ENCODE assay signal across 9 mouse cellular contexts in genomic region chr16:6479616-6480410, GRCm38 (mm10).
DNase-seq lines count a peak whose midpoint lies in the region; ATAC-seq and TF ChIP-seq lines count a peak whose summit lies in the region.
"Had no signal": no experiment of that assay in that cellular context is flagged by ENCODE, and none has a peak within 500 bp of the region (broad histone marks: within the 10 kb centered on the region; RNA-seq: fewer than 3 reads in every experiment).

No protein-coding gene starts in this region.

- H3K27me3 ChIP-seq in embryonic facial prominence, embryonic 10.5 days (replicated peaks; ENCODE audit: low read depth, poor library complexity, severe bottlenecking), result no peaks in the 10 kb centered on the region
- H3K27me3 ChIP-seq in midbrain, embryonic 14.5 days (ENCODE audit: control insufficient read depth, insufficient read depth, low read length), result no peaks in the 10 kb centered on the region

- intact Hi-C loops in left cerebral cortex, adult 2 months (cut with DNase I), result loop anchor here (2.0 to 5.0 kb wide), 4 partner anchors 448 to 1173 kb away; no protein-coding TSS in a partner anchor
- intact Hi-C loops in left cerebral cortex, postnatal 36 days (cut with DNase I), result loop anchor here (5.0 to 10.0 kb wide), 5 partner anchors 128 to 1173 kb away; partner anchors contain the start of gene Rbfox1

- no peak overlapping the region for H3K4me3 ChIP-seq in left cerebral cortex, adult 2 months
- H3K4me3 ChIP-seq in embryonic facial prominence, embryonic 10.5 days, result no peak overlapping the region
- H3K4me3 ChIP-seq in midbrain, embryonic 14.5 days (replicated peaks; ENCODE audit: low read depth, low read length), result no peak overlapping the region
- H3K4me3 ChIP-seq: erythroblast, embryonic 14.5 days had no signal

- H3K4me1 ChIP-seq in embryonic facial prominence, embryonic 10.5 days, result 0 out of 2 replicates have a peak, but pooled peaks cover 3% of the 10 kb centered on the region
- peaks cover 15% of the 10 kb centered on the region for H3K4me1 ChIP-seq in midbrain, embryonic 14.5 days (ENCODE audit: control insufficient read depth, insufficient read depth, low read length)

- no peak for TF ChIP-seq CTCF in left cerebral cortex, adult 2 months (IDR thresholded peaks at IDR 0.05)

- H3K27ac ChIP-seq in left cerebral cortex, adult 2 months, result peak overlapping the region; percentile 66
- no peak overlapping the region for H3K27ac ChIP-seq in embryonic facial prominence, embryonic 10.5 days (replicated peaks)
- peak overlapping the region; percentile 53 for H3K27ac ChIP-seq in midbrain, embryonic 14.5 days (replicated peaks; ENCODE audit: low read depth, low read length)

- H3K4me2 ChIP-seq in midbrain, embryonic 14.5 days (ENCODE audit: low read length), result no peak overlapping the region

- no peak overlapping the region; the same call in 1 of the 2 replicates for H3K9ac ChIP-seq in midbrain, embryonic 14.5 days (replicated peaks; ENCODE audit: low read length)

- no peaks in the 10 kb centered on the region for H3K36me3 ChIP-seq in embryonic facial prominence, embryonic 10.5 days (replicated peaks)
- H3K36me3 ChIP-seq in midbrain, embryonic 14.5 days (ENCODE audit: control insufficient read depth, insufficient read depth, low read length), result no peaks in the 10 kb centered on the region

- DNase-seq in left cerebral cortex, adult 2 months (ENCODE audit: extremely low spot score in 1 of 2, low spot score in 2 of 2), result no peak
- no peak for DNase-seq in left cerebral cortex, postnatal 36 days (ENCODE audit: low spot score in 2 of 2)
- peak; percentile 58 for DNase-seq in adipocyte (ENCODE audit: low spot score)
- DNase-seq in embryonic facial prominence, embryonic 10.5 days (ENCODE audit: low spot score), result peak; percentile 12
- DNase-seq in midbrain, embryonic 14.5 days, result peak; percentile 83
- no peak for DNase-seq in natural killer cell, adult 2 months (ENCODE audit: low spot score in 2 of 2)
- DNase-seq in kidney, adult 9 months, result no peak
- DNase-seq in thymus, postnatal 4 days, result no peak

- WGBS in embryonic facial prominence, embryonic 10.5 days, result 26% methylated on average over 3 of the region's 3 CpGs
- WGBS in midbrain, embryonic 14.5 days, result 21% methylated on average over 3 of the region's 3 CpGs

- H3K9me3 ChIP-seq in embryonic facial prominence, embryonic 10.5 days, result no peaks in the 10 kb centered on the region
- no peaks in the 10 kb centered on the region for H3K9me3 ChIP-seq in midbrain, embryonic 14.5 days (ENCODE audit: control insufficient read depth, low read length)

- peak; percentile 80 for ATAC-seq in midbrain, embryonic 14.5 days (ENCODE audit: low FRiP score, low TSS enrichment)

Comparison
In these comparisons a context has a peak if more than half of its experiments do, and no peak if none do; other contexts are left out.
1. DNase-seq: peak in adipocyte (single experiment), embryonic facial prominence, embryonic 10.5 days (single experiment) and midbrain, embryonic 14.5 days (single experiment); none in left cerebral cortex, adult 2 months (0 of 2), left cerebral cortex, postnatal 36 days (0 of 2), natural killer cell, adult 2 months (0 of 2), kidney, adult 9 months (single experiment) and thymus, postnatal 4 days (single experiment).